Mouse (Mus musculus): ENCODE measurements at regions not wholly inside any gene's neighbourhood (a gene's known extent, or its start where the extent isn't known, plus 50 kb on each side); places are given as distances from the start of the nearest gene placed in this dataset.

DNA sequence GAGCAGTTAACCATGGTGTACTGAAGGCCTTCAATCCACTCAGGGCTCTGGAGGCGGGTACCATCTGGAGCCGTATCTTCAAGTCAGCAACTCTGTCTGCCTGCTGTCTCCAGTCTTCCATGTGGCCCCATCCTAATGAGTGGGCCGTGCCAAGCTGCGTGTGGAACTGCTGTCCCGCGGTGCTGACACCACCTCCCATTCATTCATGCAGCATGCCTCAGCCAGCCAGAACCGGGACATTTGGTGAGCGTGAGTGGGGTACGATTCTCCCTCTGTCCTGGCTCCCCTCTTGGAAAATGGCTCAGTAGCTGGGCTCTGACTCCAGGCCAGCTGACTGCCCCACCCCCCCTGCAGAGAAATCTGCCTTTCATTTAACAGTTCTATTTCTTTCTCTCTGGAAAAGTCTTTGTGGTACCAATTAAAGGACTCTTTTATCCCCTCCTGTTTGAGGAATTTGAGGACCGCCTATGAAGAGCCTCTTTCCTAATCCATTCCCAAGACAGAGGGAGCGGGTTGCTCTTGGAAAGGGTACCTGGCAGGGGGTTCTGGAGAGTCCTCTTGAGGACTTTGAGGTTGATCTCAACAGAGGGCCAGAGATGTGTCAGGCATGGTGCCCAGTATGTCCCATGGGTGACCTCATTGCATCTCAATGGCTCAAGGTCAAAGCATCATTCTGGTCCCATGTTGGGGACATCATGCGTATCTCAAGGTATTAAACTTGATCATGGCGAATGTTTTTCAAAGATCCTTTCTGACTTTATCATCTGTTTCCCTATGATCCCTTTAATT is 55.5 kb upstream of the Brd7 start:
- DNase-seq = peak; percentile 75 to 92

DNA sequence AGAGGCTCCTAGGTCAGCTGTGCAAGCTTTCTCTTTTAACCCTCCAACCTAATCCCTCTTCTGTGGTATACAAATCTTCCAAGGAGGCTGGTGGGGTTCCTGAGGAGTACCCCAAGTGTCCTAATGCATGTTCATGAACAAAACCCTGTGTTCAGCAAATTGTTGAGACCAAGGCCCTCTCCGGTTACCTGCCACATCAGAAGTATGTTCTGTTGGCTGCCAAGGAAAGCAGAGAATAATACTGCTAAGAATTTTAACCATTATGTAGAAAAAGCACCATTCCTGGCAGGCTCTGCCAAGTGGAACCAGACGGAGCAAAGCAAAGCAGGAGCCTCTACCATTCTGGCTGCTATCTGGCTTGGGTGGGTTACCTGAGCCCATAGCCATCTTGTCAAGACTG is 61.3 kb upstream of the Brd7 start:
- DNase-seq = no peak

- DNase-seq = no peak
Measured at GRCm38 (mm10) chr8:88428560-88428959, 66.6 kb upstream of the Brd7 start.

DNA sequence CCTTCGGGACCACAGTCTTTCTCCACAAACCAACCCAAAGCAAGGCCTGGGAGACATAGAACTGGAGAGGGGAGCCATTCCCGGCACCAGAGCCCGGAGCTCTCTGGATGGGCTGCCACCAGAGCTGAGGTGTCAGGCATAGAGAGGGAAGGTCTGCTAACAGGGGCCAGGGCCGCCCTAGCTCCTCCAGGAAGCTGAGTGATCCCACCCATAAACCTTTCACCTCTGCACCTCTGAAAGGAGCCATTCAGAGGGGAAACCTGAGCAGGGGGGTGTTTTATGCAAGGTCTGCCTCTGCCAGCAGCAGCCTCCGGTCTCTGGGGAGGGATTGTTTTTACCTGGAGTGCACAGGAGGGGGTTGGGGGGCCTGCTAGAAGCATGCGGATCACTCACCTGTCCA is 69.4 kb upstream of the Brd7 start:
- DNase-seq = no peak

DNA sequence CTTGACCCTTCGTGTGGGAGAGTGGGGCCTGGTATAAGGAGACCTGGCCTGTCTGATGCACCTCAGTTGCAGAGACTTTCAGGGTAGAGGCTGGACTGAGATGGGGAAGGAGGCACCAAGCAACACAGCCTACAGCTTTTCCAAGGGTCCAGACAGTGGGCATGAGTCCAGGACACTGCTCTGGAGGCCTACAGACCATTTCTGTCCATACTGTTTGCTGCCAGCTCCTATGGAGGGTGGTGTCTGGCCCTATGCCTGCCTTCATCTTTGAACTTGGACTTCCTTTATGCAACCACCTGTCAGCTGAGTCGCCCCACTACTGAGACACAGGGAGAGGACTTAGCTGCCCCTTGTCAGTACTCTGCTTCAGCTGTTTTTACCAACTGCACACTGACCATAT is 73.7 kb upstream of the Brd7 start:
- peak; percentile 33 to 64 for DNase-seq

- no peak for DNase-seq
Measured at GRCm38 (mm10) chr8:88440219-88440618, 78.2 kb upstream of the Brd7 start.

GRCm38 (mm10) chr8:88443397-88443796 is 77.8 kb upstream of the Nkd1 start:
- no peak for DNase-seq

GRCm38 (mm10) chr8:88447406-88447805 is 73.7 kb upstream of the Nkd1 start:
- DNase-seq = peak; percentile 78 to 82

GRCm38 (mm10) chr8:88447844-88448535 is 73.2 kb upstream of the Nkd1 start:
- peak; percentile 80 for DNase-seq

DNA sequence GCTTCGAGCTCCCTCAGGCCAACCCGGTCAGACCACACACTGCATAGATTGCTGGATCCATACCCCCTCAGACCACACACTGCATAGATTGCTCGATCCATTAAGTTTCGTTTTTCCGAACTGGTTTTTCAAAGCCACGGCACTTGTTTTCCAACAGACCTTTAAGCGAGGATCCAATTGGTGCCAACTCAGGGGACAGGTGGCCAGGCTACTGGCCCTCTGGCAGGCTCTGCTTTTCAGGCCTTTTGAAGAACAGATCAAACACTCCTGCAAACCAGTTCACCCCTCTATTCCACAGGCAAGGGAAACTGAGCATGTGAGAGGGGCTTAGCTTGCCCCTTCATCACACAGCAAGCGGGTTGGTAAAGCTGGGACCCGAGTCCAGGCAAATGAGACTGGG is 72.2 kb upstream of the Nkd1 start:
- DNase-seq = peak; percentile 57 to 59

GRCm38 (mm10) chr8:88449534-88449933 is 71.6 kb upstream of the Nkd1 start:
- DNase-seq = peak; percentile 56 to 59

- peak; percentile 29 to 32 for DNase-seq
Measured at GRCm38 (mm10) chr8:88450864-88451657, 70.1 kb upstream of the Nkd1 start.

GRCm38 (mm10) chr8:88451658-88452500 is 69.3 kb upstream of the Nkd1 start:
- DNase-seq = peak; percentile 45 to 65

DNA sequence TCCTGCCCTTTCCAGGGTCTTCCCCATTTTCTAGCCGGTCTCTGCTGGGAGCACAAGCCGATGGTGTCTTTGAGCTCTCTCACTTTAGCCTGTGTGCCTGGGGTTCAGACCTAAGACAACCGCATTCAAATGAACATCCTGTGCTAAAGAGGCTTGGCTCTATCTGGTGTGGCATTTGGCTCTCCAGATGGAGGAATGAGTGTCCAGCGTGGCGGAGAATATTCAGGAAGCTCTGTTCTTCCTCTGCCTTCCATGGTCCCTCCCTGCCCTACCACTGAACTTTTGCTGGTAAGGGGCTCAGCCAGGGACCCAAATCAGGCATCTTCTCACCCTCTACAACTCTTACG is 68.7 kb upstream of the Nkd1 start:
- peak; percentile 74 to 76 for DNase-seq

DNA sequence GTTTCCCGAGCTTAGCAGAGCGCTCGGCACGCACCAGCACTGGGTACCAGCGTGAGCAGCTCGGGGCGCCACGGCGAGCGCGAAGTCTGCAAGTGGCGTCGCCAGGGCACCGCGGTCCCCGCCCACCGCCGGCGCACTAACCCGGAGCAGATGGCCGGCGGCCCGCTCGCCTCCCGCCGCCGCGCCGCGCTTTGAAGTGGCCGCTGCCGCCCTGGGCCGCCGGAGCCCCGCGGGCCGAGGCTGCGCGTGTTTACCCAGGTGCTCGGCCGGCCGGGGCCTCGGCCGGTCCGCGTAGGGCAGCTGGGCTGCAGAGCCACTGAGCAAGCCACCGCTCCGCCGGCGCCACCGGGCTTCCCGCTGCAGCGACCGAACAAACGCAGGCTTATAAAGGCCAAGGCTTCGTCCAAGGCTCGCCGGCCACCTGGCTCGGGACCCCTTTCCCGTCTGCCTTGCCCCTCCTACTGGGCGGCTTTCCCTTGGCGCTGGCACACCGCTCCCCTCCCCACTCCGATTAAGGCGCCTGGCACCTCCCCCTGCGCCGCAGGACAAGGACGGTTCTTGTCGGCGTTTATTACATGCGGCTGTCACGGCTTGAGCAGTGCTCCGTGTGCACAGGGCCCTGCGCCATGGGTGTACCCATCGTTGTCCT is 67.0 kb upstream of the Nkd1 start:
- DNase-seq = peak; percentile 88 to 93

- peak in 1 of 2 experiments; percentile 16 for DNase-seq
Measured at GRCm38 (mm10) chr8:88454906-88455305, 66.2 kb upstream of the Nkd1 start.

DNA sequence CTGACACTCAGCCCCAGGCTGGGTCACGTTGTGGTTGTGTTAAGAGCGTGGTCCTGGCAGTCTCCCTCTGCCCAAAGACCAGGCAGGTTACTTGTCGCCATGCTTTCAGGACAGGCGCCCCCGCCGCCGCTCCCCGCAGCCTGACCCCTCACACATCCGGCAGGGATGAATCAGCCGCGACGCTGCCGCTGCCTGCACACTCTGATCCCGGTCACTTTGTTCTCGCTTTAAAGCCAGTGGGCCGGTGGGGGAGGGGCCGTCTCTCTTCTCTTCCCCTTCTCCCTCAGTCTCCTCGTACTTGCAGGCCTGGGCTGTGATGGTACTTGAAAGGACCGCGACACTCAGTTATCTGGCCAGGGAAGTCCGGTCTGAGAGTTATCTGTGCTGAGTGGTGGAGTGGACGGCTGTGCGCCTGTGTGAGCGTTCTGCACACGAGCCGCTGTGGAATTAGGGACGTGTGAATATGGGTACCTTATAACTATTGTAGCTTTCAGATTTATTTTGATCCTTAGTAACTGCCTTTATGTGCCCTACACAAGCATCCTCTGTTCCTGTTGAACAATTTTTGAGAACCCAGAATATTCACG is 65.6 kb upstream of the Nkd1 start:
- peak; percentile 62 to 63 for DNase-seq

DNA sequence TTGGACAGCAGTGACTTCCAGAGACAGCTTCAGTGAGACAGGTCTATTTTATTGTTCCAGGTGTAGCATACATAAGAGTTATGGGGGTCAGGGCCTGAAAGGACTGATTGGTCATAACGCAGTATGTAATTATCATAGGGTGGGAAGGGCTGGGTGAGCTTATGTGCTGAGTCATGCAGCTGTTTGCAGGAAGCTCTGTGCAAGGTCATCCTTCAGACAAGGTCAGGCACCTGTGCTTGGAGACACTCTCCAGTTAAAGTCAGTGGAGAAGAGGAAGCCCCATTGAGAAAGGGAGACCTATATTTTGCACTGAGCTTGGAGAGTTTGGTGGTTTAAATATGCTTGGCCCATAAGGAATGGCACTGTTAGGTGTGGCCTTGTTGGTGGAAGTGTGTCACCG is 62.0 kb upstream of the Nkd1 start:
- DNase-seq = no peak

GRCm38 (mm10) chr8:88467756-88468155 is 53.4 kb upstream of the Nkd1 start:
- DNase-seq = no peak

DNA sequence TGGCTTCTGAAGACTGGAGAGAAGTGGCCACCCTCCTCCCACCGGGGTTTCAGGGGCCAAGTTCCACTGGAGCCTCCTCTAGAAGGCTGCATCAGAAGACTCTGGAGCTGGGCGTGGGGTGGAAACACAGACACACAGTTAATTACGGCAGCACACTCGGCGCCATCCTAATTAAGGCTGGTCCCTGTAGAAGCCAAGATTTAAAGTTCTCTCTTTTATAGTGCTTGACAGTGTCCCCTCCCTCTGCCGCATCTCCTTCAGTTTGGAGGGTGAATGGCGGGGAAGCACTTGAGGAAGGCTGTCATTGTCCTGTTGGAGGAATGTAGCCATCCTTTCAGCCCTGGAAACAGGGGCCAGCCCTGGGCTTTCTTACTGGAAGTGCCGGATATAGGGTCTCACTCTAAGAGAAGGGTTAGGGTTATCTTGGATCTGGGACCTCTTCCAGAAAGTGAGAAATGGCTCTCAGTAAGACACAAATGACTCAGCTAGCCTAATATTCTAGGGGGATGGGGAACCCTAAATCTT is 50.2 kb upstream of the Nkd1 start:
- DNase-seq = peak in 1 of 2 experiments; percentile 18

All from cerebellum, postnatal 10 days (tissue).